Mouse (Mus musculus) limb, embryonic 14.5 days (tissue): ENCODE data around the gene Rps11. TPM values are rescaled to one million over a fixed set of nuclear protein-coding genes. Genes with fewer than 3 reads are reported as not detected.

Experiments used
- ATAC-seq: fragments of 200-750 bp; cut with Nextera tagmentation; 2 replicates; pipeline ENCODE4 v1.8.0; 2017; ENCODE audit warnings: low read depth, moderate number of reproducible peaks, moderate TSS enrichment; ENCODE audit not compliant: low FRiP score
- DNase-seq: peaks from one replicate; pipeline ENCODE4 v3.0.0-alpha.2; 2015; ENCODE audit warnings: low spot score
- H3K27ac ChIP-seq: fragments of 300-500 bp; sonication (generic); replicated peaks from 2 replicates; pipeline ENCODE4 v1.5.1; 2014; ENCODE audit warnings: low read depth, mild to moderate bottlenecking, low read length, moderate library complexity, mixed read lengths
- H3K27me3 ChIP-seq: fragments of 300-500 bp; sonication (generic); 2 replicates; pipeline ENCODE4 v1.6.1; 2014; ENCODE audit warnings: low read length, mixed read lengths; ENCODE audit not compliant: control insufficient read depth, insufficient read depth
- H3K36me3 ChIP-seq: fragments of 300-500 bp; sonication (generic); 2 replicates; pipeline ENCODE4 v1.6.1; 2014; ENCODE audit warnings: mild to moderate bottlenecking, low read length, moderate library complexity, mixed read lengths; ENCODE audit not compliant: control insufficient read depth, insufficient read depth
- H3K4me1 ChIP-seq: fragments of 300-500 bp; sonication (generic); 2 replicates; pipeline ENCODE4 v1.6.1; 2014; ENCODE audit warnings: antibody characterized with exemption, low read length, mixed read lengths; ENCODE audit not compliant: control insufficient read depth, insufficient read depth
- H3K4me2 ChIP-seq: fragments of 300-500 bp; sonication (generic); replicated peaks from 2 replicates; pipeline ENCODE4 v1.6.1; 2014; ENCODE audit warnings: low read depth, mild to moderate bottlenecking, low read length, moderate library complexity; ENCODE audit not compliant: severe bottlenecking
- H3K4me3 ChIP-seq: fragments of 300-500 bp; sonication (generic); replicated peaks from 2 replicates; pipeline ENCODE4 v1.5.1; 2014; ENCODE audit warnings: low read length
- H3K9ac ChIP-seq: fragments of 300-500 bp; sonication (generic); 2 replicates; pipeline ENCODE4 v1.6.1; 2014; ENCODE audit warnings: mild to moderate bottlenecking, low read depth, low read length, moderate library complexity; ENCODE audit not compliant: severe bottlenecking
- H3K9me3 ChIP-seq: fragments of 300-500 bp; sonication (generic); 2 replicates; pipeline ENCODE4 v1.6.1; 2016; ENCODE audit warnings: low read length; ENCODE audit not compliant: control insufficient read depth
- POLR2A ChIP-seq: fragments of 200-500 bp; IDR thresholded peaks from 2 replicates; pipeline ENCODE4 v1.8.0; 2012; ENCODE audit warnings: inconsistent platforms, mild to moderate bottlenecking, moderate library complexity, borderline replicate concordance; ENCODE audit not compliant: insufficient read depth, insufficient read length; ENCODE audit errors: extremely low read depth
- WGBS: fragments of 180-500 bp; shearing (Covaris S2); extraction: QIAGEN DNeasy Blood & Tissue Kit; methylation state at CpG from one replicate; pipeline ENCODE4 v1.1.7; 2014; 5-methylcytosine and 5-hydroxymethylcytosine counted together
- polyA plus RNA-seq, 2 experiments: library from polyadenylated mRNA; depleted of rRNA in 1 of 2; stranded (reverse) in 1 of 2; unstranded in 1 of 2; fragments of >200 nt; fragmentation: Nextera tagmentation in 1 of 2; extraction: Ambion mirVana in 1 of 2; gene quantifications; 2 replicates each; pipeline versions ENCODE4 v1.2.1 to v1.2.3; 2012 to 2014

Rps11 gene
- polyA plus RNA-seq, 2 experiments: 814 to 1,719 TPM

GRCm38 (mm10) chr7:45162996-45163615 is 38.9 kb upstream of the Rps11 start:
- no peak overlapping the region for H3K9ac ChIP-seq

GRCm38 (mm10) chr7:45162551-45162950 is 38.3 kb upstream of the Rps11 start:
- DNase-seq (no peak), ATAC-seq (no peak)
- Histone ChIP-seq H3K9me3 (no peaks in the 10 kb centered on the region), H3K27ac (no peak overlapping the region), H3K4me2 (peak overlapping the region; percentile 60), H3K9ac (no peak overlapping the region), H3K36me3 (peaks cover 28% of the 10 kb centered on the region), H3K27me3 (peaks cover 52% of the 10 kb centered on the region), H3K4me1 (0 out of 2 replicates have a peak, but pooled peaks cover 4% of the 10 kb centered on the region), H3K4me3 (peak overlapping the region; percentile 35)
- no peak for TF ChIP-seq POLR2A
- WGBS: 27% methylated on average over 6 of the region's 6 CpGs

More at GRCm38 (mm10) chr7:45162996-45163615, 38.9 kb upstream of the Rps11 start:
- ATAC-seq (no peak), DNase-seq (no peak)
- Histone ChIP-seq H3K4me2 (no peak overlapping the region), H3K36me3 (peaks cover 24% of the 10 kb centered on the region), H3K9me3 (no peaks in the 10 kb centered on the region), H3K4me3 (no peak overlapping the region; the same call in 1 of the 2 replicates), H3K27me3 (peaks cover 57% of the 10 kb centered on the region), H3K4me1 (0 out of 2 replicates have a peak, but pooled peaks cover 4% of the 10 kb centered on the region), H3K27ac (no peak overlapping the region)
- 70% methylated on average over 9 of the region's 9 CpGs for WGBS
- TF ChIP-seq POLR2A: no peak

DNA sequence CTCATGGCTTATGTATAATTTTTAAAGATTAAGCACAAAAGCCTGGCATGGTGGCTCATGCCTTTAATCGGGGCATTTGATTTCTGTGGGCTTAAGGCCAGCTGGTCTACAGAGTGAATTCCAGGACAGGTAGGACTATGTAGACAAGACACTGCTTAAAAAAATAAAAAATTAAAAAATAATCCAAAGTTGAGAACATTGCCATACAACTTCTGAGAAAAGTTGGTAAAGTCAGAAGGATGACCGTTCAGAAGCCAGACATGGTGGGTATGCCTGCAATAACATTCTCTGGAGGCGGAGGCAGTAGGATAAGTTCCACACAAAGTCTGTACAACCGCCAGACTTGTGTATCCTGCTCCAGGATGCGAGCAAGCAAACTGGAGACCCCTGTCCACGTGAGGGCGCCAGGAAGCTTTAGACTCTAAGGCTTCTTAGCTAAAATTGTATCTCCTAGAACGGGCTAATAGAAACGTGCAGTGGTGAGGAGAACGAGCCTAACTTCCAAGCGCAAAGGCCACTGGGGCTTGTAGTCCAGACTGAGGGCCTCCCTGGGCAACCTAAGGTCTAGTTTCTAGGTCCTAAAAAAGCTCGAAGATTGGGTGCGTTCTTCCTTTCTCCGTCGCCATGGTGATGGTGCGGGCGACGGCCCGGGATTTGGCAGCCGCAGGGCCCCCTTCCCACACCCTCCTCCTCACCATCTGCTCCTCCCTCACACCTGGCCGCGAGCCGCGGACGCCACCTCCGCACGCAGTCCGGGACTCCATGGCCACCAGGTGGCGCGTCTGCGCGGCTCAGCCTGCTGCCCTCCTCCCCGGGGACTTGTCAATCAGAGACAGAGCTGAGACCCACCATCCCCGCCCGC is 37.6 kb upstream of the Rps11 start:
- WGBS: 4% methylated on average over 33 of the region's 35 CpGs
- DNase-seq (peak; percentile 97), ATAC-seq (peak; percentile 93)
- peaks cover 28% of the 10 kb centered on the region for H3K36me3 ChIP-seq
- no peak overlapping the region for H3K27ac ChIP-seq
- 0 out of 2 replicates have a peak, but pooled peaks cover 4% of the 10 kb centered on the region for H3K4me1 ChIP-seq
- H3K9me3 ChIP-seq: no peaks in the 10 kb centered on the region
- peaks cover 45% of the 10 kb centered on the region for H3K27me3 ChIP-seq
- no peak for TF ChIP-seq POLR2A
- H3K4me3 ChIP-seq: peak overlapping the region; percentile 35
- peak overlapping the region; percentile 60 for H3K4me2 ChIP-seq
- no peak overlapping the region for H3K9ac ChIP-seq

DNA sequence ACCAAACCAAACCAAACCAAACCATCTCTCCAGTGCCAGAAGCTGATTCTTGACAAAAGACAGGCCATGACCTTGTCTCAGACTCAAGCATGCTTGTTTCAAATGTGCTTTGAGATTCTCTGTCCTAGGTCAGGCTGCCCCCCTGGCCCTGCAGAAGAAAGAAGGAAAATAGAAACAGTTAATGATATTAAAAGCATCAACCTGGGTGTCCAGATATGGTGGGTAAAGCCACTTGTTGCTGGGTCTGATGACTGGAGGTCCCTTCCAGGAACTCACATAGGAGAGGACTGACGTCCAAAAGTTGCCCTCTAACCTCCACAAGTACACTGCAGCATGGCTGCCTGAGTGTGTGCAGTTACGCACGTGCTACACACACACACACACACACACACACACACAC is 36.6 kb upstream of the Rps11 start:
- H3K9ac ChIP-seq: no peak overlapping the region
- H3K4me3 ChIP-seq: no peak overlapping the region
- peaks cover 28% of the 10 kb centered on the region for H3K36me3 ChIP-seq
- H3K27me3 ChIP-seq: peaks cover 35% of the 10 kb centered on the region
- 0 out of 2 replicates have a peak, but pooled peaks cover 4% of the 10 kb centered on the region for H3K4me1 ChIP-seq
- no peak for TF ChIP-seq POLR2A
- WGBS: 88% methylated on average over 3 of the region's 3 CpGs
- H3K4me2 ChIP-seq: no peak overlapping the region
- no peaks in the 10 kb centered on the region for H3K9me3 ChIP-seq
- no peak for DNase-seq
- H3K27ac ChIP-seq: no peak overlapping the region
- no peak for ATAC-seq

GRCm38 (mm10) chr7:45160316-45160800 is 36.1 kb upstream of the Rps11 start:
- Histone ChIP-seq H3K27me3 (peaks cover 30% of the 10 kb centered on the region), H3K9me3 (no peaks in the 10 kb centered on the region), H3K9ac (no peak overlapping the region), H3K4me2 (no peak overlapping the region), H3K27ac (no peak overlapping the region), H3K36me3 (peaks cover 28% of the 10 kb centered on the region), H3K4me1 (0 out of 2 replicates have a peak, but pooled peaks cover 4% of the 10 kb centered on the region), H3K4me3 (no peak overlapping the region)
- DNase-seq: no peak
- ATAC-seq: no peak
- no peak for TF ChIP-seq POLR2A
- WGBS: 95% methylated on average over 6 of the region's 6 CpGs
